Mouse (Mus musculus): ENCODE measurements around the gene Rin1.
A peak's percentile ranks its signal among the peaks of the same experiment; 100 is the strongest.
"Not testable (repeated sequence)": the region's sequence is repeated elsewhere in the genome, so short reads cannot be mapped to it uniquely, and the experiment has no call there.

The Rin1 gene

GRCm38 (mm10) chr19:5069486-5069885 lies 19.2 kb downstream of the Rin1 start:
- no peak for DNase-seq

- DNase-seq, result no peak
These were observed 19.7 kb downstream of the Rin1 start for GRCm38 (mm10) chr19:5069978-5070377.

DNA sequence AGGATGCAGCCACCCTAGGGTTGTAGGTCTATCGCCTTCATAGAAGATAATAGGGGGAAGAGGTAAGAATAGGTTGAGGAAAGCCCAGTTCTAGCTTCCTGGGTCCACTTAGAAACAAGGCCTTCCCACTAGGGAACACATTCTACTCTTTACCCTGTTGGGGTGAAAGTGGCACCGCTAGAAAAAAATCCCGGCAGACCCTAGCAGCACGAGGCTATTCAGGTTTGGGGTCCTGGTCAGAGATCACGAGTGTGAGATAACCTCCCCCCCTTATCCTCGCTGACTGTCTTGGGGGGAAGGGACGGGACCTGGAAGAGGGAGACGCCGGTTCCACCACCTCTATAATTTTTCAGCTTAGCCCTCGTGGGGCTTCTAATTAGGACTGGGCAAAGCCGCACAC lies 20.8 kb downstream of the Rin1 start:
- no peak for DNase-seq

DNA sequence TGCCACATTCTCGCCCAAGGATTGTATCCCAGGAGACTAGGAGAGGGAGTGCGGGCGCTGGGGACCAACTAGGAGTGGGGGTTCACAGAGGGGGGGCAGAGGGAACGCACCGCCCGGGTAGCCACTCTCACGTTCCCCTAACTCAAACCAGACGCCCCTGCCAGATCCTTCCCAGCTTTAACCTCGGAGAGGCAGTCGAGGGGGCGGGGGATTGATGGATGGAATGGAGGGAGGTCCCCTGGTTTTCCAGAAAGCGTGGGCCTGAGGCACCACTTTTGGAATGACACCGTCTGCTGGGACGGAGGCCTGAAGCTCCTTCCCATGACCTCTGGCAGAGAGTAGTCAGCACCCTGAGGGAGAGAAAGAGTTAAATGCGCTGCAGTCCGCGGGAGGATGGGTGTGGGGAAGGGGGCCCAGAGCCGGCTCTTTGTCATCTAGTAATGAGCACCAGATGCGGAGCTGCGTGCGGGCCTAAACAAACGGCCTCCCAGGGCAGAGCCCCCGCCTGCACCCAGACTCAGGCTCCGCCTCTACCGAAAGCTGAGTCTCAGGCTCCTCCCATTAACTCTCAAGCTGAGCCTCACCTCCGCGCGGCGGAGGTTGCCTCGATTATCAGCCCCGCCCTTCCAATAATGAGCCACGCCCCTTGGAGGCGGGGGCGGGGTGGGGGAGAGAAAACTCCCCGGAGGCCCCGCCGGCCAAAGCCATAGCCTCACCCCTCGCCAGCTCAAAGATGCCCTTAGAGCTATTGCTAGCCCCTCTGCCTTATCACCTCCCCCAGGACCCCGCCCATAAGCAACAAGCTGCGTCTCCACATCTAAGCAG lies 21.5 kb downstream of the Rin1 start:
- peak; percentile 88 for DNase-seq

GRCm38 (mm10) chr19:5072389-5073019 lies 22.2 kb downstream of the Rin1 start:
- DNase-seq, result peak; percentile 49

GRCm38 (mm10) chr19:5073028-5073427 lies 22.7 kb downstream of the Rin1 start:
- peak; percentile 68 for DNase-seq

- DNase-seq, result no peak
These were observed 23.2 kb downstream of the Rin1 start for GRCm38 (mm10) chr19:5073518-5073917.

DNA sequence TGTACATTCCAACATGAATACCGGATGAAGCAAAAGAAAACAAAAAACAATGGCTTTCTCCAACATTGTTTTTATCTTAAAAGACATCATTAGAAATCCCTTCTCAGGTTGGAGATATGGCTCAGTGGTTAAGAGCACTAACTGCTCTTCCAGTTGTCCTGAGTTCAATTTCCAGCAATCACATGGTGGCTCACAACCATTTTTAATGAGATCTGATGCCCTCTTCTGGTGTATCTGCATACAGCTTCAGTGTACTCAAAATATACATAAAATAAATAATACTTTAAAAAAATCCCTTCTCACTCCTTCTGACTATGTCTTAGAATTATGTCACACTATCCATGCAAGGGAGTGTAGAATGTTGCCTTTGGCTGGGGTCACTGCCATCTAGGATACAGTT lies 29.0 kb downstream of the Rin1 start:
- no peak for DNase-seq

DNA sequence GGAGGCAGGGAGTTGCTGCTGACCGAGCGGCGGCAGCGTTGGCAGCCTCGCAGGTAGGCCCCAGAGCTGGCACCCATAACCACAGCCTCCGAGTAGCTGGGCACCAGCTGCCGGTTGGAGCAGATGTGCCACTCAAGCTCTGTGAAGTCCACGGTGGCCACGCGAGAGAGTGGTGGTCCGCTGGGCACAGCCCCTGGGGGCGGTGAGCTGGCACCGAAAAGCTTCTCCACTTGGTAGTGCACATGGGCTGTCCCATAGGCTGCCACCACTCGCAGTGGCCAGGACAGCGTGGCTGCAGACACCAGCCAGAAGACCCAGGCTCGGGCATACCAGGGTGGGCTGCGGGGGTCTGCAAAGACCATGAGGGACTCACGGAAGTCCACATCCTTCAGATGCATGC lies 31.7 kb downstream of the Rin1 start:
- no peak for DNase-seq

- no peak for DNase-seq
These were observed 32.3 kb downstream of the Rin1 start for GRCm38 (mm10) chr19:5082596-5082995.

- no peak for DNase-seq
These were observed 33.9 kb downstream of the Rin1 start for GRCm38 (mm10) chr19:5083961-5084833.

DNA sequence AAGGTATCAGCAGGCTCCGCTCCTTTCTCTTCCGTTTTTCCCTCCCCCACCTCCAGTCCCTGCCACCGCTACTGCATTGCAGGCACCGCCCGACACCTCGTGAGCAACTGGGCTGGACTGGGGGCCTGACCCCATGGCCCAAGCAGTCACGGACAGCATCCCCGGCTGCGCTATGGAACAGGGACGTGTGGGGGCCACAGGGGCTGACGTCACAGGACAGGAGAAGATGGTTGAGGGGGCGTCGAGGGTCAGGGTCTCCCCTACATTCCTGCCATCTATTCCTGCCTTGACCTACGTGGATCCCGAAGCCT lies 34.5 kb downstream of the Rin1 start:
- no peak for DNase-seq

DNA sequence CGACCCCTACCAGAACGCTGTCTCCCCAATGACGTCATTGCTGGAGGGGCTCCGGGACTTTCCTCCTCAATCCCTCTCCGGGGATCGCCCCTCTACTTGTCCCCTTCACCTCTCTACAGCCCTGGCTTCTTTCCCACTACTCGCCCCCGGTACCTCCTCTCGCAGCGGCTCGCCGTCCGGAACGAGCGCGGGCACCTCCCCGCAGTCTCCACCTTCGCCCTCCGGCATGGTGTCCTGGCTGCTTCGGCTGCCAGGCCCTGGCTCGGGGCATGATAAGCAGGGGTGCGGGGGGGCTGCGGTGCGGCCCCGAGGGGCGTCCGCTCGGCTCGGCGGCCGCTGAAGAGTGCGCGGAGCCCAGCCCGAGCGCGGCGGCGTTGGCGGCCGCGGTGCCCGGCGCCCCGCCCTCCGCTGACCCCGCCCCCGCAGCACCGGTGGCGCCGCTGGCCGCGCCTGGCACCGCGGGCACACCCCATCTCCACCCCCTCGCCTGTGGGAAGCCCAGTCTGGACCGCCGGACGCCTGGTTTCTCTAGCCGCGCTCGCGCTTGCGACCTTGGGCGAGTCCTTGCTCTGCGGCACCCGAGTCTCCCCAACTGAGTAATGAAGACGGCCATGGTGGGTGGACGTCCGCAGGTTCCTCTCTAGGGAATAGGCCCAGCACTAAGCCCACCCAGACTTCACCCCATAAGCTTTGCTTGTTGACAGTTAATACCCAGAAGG lies 35.0 kb downstream of the Rin1 start, which contains the start of gene Tmem151a:
TSS of gene Tmem151a (minus strand) at position 387 of the 719 bp plus-strand sequence.
- peak; percentile 54 for DNase-seq

- not testable (repeated sequence) for DNase-seq
These were observed 36.3 kb downstream of the Rin1 start for GRCm38 (mm10) chr19:5086533-5086932.

GRCm38 (mm10) chr19:5087884-5088728 lies 37.8 kb downstream of the Rin1 start, which contains the start of gene Yif1a:
Gene Yif1a, plus strand, starts transcription at chr19:5088538.
- peak; percentile 98 for DNase-seq

DNA sequence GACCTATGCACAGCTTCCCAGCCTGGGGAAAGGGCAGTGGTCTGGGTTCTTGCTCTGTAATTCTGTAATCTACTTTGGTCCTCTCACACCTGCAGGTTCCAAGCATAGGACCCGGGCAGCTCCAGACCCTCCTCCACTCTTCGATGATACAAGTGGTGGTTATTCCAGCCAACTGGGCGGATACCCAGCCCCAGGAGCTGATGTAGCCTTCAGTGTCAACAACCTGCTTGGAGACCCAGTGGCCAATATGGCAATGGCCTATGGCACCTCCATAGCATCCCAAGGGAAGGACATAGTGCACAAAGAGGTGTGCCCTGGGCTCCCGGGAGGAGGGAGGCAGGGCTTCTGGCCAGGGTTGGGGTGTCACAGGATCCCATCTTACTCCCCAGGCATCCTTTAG lies 39.0 kb downstream of the Rin1 start:
- no peak for DNase-seq

DNA sequence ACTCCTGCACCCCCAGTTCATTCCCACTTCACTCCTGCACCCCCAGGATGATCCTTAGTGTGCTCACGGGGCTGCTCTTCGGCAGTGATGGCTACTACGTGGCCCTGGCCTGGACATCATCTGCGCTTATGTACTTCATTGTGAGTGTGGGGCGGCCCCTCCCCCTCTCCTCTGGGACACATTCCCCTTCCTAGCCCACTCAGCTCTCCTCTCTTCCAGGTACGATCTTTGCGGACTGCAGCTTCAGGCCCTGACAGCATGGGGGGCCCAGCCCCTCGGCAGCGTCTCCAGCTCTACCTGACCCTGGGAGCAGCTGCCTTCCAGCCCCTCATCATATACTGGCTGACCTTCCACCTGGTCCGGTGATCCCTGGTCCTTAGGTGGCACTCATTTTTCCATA lies 41.8 kb downstream of the Rin1 start:
- DNase-seq, result no peak

GRCm38 (mm10) chr19:5093481-5094242 lies 43.4 kb downstream of the Rin1 start:
- no peak for DNase-seq

- peak; percentile 94 for DNase-seq
These were observed 44.0 kb downstream of the Rin1 start for GRCm38 (mm10) chr19:5094243-5094632.

- DNase-seq, result no peak
These were observed 44.6 kb downstream of the Rin1 start for GRCm38 (mm10) chr19:5094746-5095417.

Data from kidney, postnatal 14 days (tissue).